Mouse (Mus musculus): ENCODE data around the gene Hist1h4i.

- TF ChIP-seq CTCF (IDR thresholded peaks at IDR 0.05; ENCODE audit: low read depth) (no peak), EP300 (optimal IDR thresholded peaks at IDR 0.05) (no peak)
Measured at GRCm38 (mm10) chr13:22008707-22009106, 32.5 kb downstream of the Hist1h4i start.
